Mouse (Mus musculus) embryo, embryonic 11 days (tissue): ENCODE data around the gene Jpt1.
A peak's percentile ranks its signal among the peaks of the same experiment; 100 is the strongest.
"Not testable (repeated sequence)": the region's sequence is repeated elsewhere in the genome, so short reads cannot be mapped to it uniquely, and the experiment has no call there.

Source experiments
- DNase-seq: peaks from one replicate; pipeline ENCODE4 v3.0.0-alpha.2; 2015

Jpt1 gene

GRCm38 (mm10) chr11:115473626-115474275 is 40.4 kb downstream of the Jpt1 start:
- DNase-seq = peak; percentile 92

GRCm38 (mm10) chr11:115472183-115472582 is 42.0 kb downstream of the Jpt1 start:
- DNase-seq = no peak

DNA sequence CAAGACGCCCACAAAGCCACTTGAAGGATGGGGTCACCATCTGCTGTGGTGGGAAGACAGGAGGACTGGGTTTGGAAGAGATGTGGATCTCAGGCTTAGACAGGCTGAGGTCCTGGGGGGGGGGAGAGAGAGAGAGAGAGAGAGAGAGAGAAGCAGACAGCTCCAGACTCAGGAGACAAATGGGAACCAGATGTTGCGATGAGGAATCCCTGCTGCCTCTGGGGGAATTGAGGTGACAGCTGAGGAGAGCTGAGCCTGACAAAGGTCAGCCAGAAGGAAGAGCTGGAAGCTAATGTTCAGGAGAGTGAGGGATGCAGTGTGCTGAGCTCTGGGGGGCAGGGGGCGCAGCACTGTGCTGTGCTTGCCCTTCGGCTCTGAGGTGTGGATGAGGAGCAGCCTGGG is 47.0 kb downstream of the Jpt1 start:
- DNase-seq = peak; percentile 83

GRCm38 (mm10) chr11:115464851-115465250 is 49.3 kb downstream of the Jpt1 start:
- DNase-seq = no peak

DNA sequence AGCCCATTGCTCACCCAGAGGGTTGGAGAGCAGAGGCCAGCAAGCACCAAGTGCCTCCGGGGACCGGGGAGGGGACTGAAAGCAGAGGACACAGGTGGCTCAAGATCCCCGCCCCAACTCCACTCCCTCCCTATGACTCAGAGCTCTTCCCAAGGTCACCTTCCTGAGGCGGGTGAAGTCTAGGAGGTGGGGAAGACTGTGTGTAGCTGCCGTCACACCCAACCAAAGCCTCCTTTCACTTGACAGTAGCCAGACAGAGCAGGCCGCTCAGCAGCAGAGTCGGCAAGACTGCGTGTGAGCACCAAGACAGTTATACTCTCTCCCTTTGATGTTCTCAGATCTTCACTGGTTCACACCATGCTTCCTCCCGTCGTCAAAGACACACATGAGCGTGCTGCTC is 50.8 kb downstream of the Jpt1 start:
- DNase-seq = no peak

GRCm38 (mm10) chr11:115462243-115462891 is 51.8 kb downstream of the Jpt1 start, which contains the start of gene Slc16a5:
TSS of gene Slc16a5 (plus strand) at chr11:115462474.
- no peak for DNase-seq

GRCm38 (mm10) chr11:115461846-115462242 is 52.3 kb downstream of the Jpt1 start:
- no peak for DNase-seq

GRCm38 (mm10) chr11:115460976-115461375 is 53.2 kb downstream of the Jpt1 start:
- no peak for DNase-seq

DNA sequence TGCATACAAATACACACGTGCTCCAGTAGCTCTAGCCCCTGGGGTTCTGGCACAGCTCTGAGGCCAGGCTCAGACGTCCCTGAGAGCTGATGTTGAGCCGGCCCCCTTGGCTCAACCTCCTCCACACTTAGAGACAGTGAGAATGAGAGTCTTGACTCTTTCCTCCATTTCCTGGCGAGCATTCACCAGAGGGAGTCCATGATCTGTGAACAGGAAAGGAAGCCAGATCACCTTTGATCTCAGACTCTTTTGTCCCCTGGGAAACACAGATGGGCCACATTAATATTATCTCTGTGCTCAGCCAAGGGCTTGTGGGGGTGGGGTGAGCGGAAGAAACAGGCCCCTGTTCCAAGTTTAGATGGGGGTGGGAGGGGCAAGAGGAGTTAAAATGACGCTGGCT is 56.8 kb downstream of the Jpt1 start:
- peak; percentile 26 for DNase-seq

GRCm38 (mm10) chr11:115456182-115456581 is 58.0 kb downstream of the Jpt1 start:
- DNase-seq = no peak

GRCm38 (mm10) chr11:115455619-115456018 is 58.6 kb downstream of the Jpt1 start:
- DNase-seq = no peak

GRCm38 (mm10) chr11:115454822-115455221 is 59.4 kb downstream of the Jpt1 start:
- not testable (repeated sequence) for DNase-seq

- no peak for DNase-seq
Observed at GRCm38 (mm10) chr11:115453306-115453705, 60.9 kb downstream of the Jpt1 start.

GRCm38 (mm10) chr11:115452281-115452860 is 61.8 kb downstream of the Jpt1 start:
- no peak for DNase-seq

GRCm38 (mm10) chr11:115451781-115452241 is 62.4 kb downstream of the Jpt1 start:
- no peak for DNase-seq

DNA sequence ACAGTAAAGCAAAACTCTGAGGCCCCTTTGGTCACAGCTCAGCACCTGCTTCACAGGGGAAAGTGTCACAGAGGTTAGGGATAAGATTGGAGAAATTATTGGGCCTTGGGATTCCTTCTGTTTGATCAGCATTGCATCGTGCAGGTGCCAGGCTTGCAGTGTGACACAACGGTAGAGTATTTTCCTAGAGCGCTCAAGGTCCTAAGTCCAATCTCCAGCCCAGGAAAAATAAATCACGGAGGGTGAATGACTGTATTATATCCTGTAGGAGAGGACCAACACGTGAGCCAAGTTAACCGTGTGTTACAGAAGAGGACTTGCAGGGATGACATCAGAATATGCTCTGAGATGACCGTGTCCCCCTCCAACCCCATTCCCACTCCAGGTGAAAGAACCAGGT is 64.0 kb downstream of the Jpt1 start:
- DNase-seq = no peak

GRCm38 (mm10) chr11:115448998-115449397 is 65.2 kb downstream of the Jpt1 start:
- no peak for DNase-seq

DNA sequence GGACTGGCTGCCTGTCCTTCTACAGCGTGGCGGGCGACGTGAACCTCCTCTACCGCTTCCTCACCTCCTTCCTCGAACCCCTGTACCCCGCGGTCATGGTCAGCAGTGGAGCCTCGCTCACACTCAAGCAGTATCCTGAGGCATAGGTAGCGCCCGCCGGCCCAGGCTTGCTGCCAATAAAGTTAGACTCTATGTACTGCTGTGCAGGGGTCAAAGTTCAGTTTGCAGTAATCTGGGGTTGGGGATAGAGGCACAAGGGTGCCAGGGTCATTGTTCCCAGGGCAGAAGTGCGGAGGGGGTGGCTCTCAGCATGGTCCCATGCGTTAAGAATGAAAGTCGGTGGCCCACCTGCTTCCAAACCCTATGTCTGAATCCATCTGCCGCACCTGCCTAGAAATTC is 66.1 kb downstream of the Jpt1 start:
- no peak for DNase-seq
